29 mouse cellular contexts compared by ENCODE assay signal in the genomic region with DNA sequence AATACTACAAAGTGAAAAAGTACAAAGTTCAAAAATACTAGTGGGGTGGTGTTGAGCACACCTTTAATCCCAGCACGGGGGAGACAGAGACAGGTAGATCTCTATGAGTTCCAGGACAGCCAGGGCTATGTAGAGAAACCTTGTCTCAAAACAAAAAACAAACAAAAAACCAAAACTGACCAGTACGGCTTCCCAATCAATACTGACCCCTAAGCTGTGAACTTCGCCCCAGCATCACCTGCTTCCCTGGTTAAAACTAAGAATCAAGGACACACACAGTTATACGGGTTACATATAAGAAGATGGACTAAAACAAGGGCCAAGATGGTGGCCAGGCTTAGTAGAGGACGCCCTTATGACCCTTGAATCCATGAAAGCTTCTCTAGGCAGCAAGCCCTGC. TPM values are rescaled to one million over a fixed set of nuclear protein-coding genes. Genes with fewer than 3 reads are reported as not detected.
"Had no signal": no experiment of that assay in that cellular context is flagged by ENCODE, and none has a peak within 500 bp of the region (broad histone marks: within the 10 kb centered on the region; RNA-seq: fewer than 3 reads in every experiment).

No protein-coding gene starts in this region.

- H3K27ac ChIP-seq: embryonic facial prominence, embryonic 10.5 days; embryonic facial prominence, embryonic 12.5 days; embryonic facial prominence, embryonic 13.5 days; embryonic facial prominence, embryonic 15.5 days; forebrain, embryonic 10.5 days; forebrain, embryonic 12.5 days; forebrain, embryonic 13.5 days; forebrain, embryonic 15.5 days; gastrocnemius, adult 2 months; heart, adult 2 months had no signal

- H3K4me1 ChIP-seq: embryonic facial prominence, embryonic 12.5 days; embryonic facial prominence, embryonic 13.5 days; embryonic facial prominence, embryonic 15.5 days; forebrain, embryonic 10.5 days; forebrain, embryonic 12.5 days; forebrain, embryonic 13.5 days; forebrain, embryonic 15.5 days had no signal

- ATAC-seq: forebrain, embryonic 13.5 days; forebrain, embryonic 14.5 days; forebrain, embryonic 15.5 days; forebrain, embryonic 16.5 days; forebrain, postnatal 0 days had no signal

- H3K9ac ChIP-seq: embryonic facial prominence, embryonic 12.5 days; embryonic facial prominence, embryonic 13.5 days; embryonic facial prominence, embryonic 15.5 days; forebrain, embryonic 12.5 days; forebrain, embryonic 13.5 days; forebrain, embryonic 15.5 days; forebrain, postnatal 0 days had no signal

- H3K4me2 ChIP-seq: embryonic facial prominence, embryonic 12.5 days; embryonic facial prominence, embryonic 13.5 days; embryonic facial prominence, embryonic 15.5 days; forebrain, embryonic 12.5 days; forebrain, embryonic 13.5 days; forebrain, embryonic 15.5 days had no signal

- H3K36me3 ChIP-seq: embryonic facial prominence, embryonic 10.5 days; embryonic facial prominence, embryonic 12.5 days; embryonic facial prominence, embryonic 15.5 days had no signal

- H3K9me3 ChIP-seq: embryonic facial prominence, embryonic 10.5 days; embryonic facial prominence, embryonic 12.5 days; embryonic facial prominence, embryonic 13.5 days; embryonic facial prominence, embryonic 15.5 days; forebrain, embryonic 10.5 days; forebrain, embryonic 12.5 days; forebrain, embryonic 13.5 days; forebrain, embryonic 15.5 days had no signal

- H3K27me3 ChIP-seq: embryonic facial prominence, embryonic 12.5 days; embryonic facial prominence, embryonic 13.5 days; embryonic facial prominence, embryonic 15.5 days; forebrain, embryonic 12.5 days; forebrain, embryonic 13.5 days; forebrain, embryonic 15.5 days had no signal

- DNase-seq: cerebellum, adult 2 months; cerebellum, adult 8-10 months; cerebellum, adult 9-10 months; cerebellum, adult 9-11 months; cerebellum, postnatal 10 days; cerebellum, postnatal 14 days; cerebellum, postnatal 25 days; cerebellum, postnatal 36 days; embryo, embryonic 11 days; forebrain, postnatal 0 days; gastrocnemius, adult 2 months; gastrocnemius, postnatal 10 days; gastrocnemius, postnatal 14 days; gastrocnemius, postnatal 25 days; gastrocnemius, postnatal 36 days; heart, adult 11 months; heart, adult 18-20 months; heart, adult 2 months had no signal

- H3K4me3 ChIP-seq: embryonic facial prominence, embryonic 10.5 days; embryonic facial prominence, embryonic 12.5 days; embryonic facial prominence, embryonic 13.5 days; embryonic facial prominence, embryonic 15.5 days; erythroblast, embryonic 14.5 days; forebrain, embryonic 10.5 days; forebrain, embryonic 12.5 days; forebrain, embryonic 13.5 days; forebrain, embryonic 15.5 days; gastrocnemius, adult 2 months; heart, adult 2 months had no signal

RNA-seq across cellular contexts. Expression of gene C1rl, which starts 36.7 kb away (rescaled TPM):
- polyA plus RNA-seq: erythroblast, embryonic 14.5 days had no signal

RNA-seq across cellular contexts. Expression of gene C1ra, which starts 56.0 kb away (rescaled TPM):
- polyA plus RNA-seq: embryonic facial prominence, embryonic 10.5 days had no signal
